Mouse (Mus musculus): Measurements from ENCODE around the gene Sae1.
A peak's percentile ranks its signal among the peaks of the same experiment; 100 is the strongest.

Gene Sae1

GRCm38 (mm10) chr7:16274922-16275890, 112.4 kb downstream of the Sae1 start:
- DNase-seq (ENCODE audit: low spot score) = no peak

GRCm38 (mm10) chr7:16273766-16274140, 113.9 kb downstream of the Sae1 start:
- peak; percentile 29 for DNase-seq (ENCODE audit: low spot score)

- peak; percentile 65 for DNase-seq (ENCODE audit: low spot score)
These were observed 114.4 kb downstream of the Sae1 start, which contains the start of gene Inafm1 for GRCm38 (mm10) chr7:16273081-16273765. Gene Inafm1 (minus strand): TSS chr7:16273617.

GRCm38 (mm10) chr7:16272681-16273080, 114.9 kb downstream of the Sae1 start:
- DNase-seq (ENCODE audit: low spot score) = peak; percentile 34

GRCm38 (mm10) chr7:16271139-16271538, 116.5 kb downstream of the Sae1 start:
- DNase-seq (ENCODE audit: low spot score) = no peak
